Mouse (Mus musculus) A20 (cell line): Measurements from ENCODE around the gene Tmem210.

Experiments
- DNase-seq: peaks from one replicate; pipeline ENCODE4 v3.0.0-alpha.2; 2011; ENCODE audit warnings: low read depth, low spot score

Tmem210 gene

DNA sequence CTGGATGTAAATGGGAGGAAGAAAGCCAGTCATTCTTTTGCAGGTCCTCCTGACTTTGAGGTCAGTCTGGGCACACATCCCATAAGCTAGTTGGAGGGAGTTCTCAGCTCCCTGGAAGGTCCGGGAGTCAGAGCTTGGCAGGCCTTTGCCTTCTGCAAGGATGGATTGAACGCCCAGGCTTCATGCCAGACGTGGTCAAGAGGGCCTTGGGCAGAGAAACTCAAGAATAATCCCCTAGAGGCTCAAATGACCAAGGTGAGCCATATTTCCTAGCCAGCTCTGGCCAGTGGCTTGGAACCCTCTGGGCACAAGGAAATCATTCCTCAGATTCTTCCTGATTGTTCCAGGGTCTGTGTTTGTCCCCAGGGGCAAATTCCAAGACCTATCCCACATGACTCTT lies 23.1 kb upstream of the Tmem210 start:
- DNase-seq, result no peak

DNA sequence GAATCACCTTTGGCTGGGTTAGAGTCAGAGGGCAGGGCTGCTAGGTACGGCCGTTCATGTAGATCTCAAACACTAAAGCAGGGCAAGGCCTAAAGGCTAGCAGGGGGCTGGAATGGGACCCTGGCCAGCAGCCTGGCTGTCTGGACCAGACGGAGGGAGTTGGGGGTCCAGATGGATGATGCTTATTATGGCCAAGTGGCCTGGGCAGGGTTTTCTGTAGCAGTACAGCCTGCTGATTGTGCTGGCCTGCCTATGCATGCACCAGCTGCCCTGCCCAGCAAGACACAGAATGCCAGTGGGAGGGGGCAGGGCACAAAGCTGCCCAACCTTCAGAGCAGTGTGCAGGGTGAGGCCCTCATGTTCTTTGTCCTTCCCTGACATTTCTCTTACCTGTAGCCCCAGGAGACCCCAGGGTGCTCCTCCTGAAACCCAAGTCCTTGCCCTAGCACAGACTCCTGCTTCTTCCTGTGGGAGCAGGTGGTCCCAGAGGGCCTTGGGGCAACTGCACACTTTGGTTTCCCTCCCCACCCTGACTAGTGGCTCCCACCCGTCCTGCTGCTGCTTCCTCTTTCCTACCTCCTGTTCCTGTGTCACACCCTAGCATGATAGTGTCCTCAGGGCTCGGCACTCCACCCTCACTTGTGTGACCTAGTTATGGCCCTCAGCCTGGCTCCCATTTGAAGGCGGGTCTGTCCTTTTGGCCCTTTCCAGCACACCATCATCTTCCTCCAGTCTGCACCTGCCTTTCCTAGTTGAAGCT lies 21.9 kb upstream of the Tmem210 start:
- peak; percentile 51 for DNase-seq

DNA sequence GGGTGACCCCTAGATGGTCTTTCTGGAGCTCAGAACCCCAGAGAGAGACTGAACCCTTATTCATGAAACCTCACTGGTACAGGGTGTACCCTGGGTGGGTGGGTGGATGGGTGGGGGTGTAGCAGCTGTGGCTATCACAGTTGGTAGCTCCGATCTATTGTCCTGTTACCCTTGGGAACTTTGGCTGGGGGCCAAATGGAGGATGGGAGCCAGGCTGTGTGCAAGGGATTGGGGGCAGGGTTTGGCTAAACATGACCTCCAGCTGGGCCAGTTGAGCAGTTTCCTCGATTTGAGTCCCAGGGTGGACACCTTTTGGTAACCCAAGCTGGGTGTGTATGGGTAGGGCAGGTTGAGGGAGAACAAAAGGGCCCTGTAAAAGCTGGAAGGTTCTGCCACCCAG lies 21.2 kb upstream of the Tmem210 start:
- no peak for DNase-seq

- no peak for DNase-seq
Measured at GRCm38 (mm10) chr2:25267241-25267640, 20.7 kb upstream of the Tmem210 start.

GRCm38 (mm10) chr2:25267746-25268309 lies 20.1 kb upstream of the Tmem210 start:
- no peak for DNase-seq

DNA sequence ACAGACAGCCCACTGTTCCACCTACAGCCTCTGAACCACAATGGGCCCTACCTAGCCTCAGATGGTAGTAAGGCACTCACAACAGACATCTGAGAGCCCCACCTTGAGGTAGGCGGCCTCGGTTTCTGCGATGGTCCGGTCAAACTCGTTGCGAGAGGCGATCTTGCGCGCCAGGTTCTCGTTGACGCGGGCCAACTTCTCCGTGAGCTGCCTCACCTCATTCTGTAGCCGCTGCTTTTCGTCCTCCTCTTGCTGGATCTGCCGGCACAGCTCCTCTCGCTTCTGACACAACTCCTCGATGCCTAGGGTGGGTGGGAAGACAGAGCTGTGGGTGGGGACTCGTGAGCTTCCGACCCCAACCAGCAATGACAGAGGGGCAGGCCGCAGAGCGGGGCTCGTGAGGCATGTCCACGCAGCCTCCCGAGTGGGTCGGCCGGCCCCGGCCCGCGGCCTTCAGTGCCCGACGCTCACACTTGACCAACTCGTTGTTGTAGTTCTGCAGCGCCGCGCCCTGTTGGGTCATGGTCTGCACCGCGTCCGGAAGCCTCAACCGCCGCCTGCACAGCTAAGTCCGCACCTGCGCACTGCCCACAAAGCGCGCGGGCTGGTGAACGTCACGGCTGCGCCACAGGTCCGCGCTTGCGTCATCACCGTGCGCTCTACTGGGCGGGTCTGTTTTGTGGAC lies 16.0 kb upstream of the Tmem210 start, which contains the start of the genes Ssna1 and Anapc2:
TSS of gene Ssna1 (minus strand) at position 612 of the 685 bp plus-strand sequence.
TSS of gene Anapc2 (plus strand) at position 652 of the 685 bp plus-strand sequence.
- DNase-seq, result peak; percentile 98

DNA sequence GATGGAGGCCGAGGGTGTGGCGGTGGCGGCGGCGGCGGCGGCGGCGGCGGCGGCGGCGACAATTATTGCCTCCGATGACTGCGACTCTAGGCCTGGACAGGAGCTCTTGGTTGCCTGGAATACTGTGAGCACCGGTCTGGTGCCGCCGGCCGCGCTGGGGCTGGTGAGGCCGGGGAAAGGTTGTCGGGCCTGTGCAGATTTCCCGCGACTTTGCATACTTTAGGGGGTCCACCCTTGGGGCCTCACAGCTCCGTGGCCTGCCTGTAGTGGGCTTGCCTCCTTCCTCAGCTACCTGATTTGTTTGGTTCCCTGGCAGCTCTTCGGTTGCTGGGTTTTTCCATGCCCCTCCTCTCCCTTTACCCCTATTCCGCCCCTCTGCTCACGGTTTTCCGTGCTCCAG lies 15.4 kb upstream of the Tmem210 start:
- no peak for DNase-seq

DNA sequence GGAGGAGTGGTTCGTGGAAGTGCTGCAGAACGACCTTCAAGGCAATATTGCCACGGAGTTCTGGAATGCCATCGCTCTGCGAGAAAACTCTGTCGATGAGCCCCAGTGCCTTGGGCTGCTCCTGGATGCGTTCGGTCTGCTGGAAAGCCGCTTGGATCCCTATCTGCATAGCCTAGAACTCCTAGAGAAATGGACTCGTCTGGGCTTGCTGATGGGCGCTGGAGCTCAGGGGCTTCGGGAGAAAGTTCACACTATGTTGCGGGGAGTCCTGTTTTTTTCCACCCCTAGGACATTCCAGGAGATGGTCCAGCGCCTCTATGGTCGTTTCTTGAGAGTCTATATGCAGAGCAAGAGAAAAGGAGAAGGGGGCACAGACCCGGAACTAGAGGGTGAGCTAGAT lies 14.9 kb upstream of the Tmem210 start:
- DNase-seq, result no peak

DNA sequence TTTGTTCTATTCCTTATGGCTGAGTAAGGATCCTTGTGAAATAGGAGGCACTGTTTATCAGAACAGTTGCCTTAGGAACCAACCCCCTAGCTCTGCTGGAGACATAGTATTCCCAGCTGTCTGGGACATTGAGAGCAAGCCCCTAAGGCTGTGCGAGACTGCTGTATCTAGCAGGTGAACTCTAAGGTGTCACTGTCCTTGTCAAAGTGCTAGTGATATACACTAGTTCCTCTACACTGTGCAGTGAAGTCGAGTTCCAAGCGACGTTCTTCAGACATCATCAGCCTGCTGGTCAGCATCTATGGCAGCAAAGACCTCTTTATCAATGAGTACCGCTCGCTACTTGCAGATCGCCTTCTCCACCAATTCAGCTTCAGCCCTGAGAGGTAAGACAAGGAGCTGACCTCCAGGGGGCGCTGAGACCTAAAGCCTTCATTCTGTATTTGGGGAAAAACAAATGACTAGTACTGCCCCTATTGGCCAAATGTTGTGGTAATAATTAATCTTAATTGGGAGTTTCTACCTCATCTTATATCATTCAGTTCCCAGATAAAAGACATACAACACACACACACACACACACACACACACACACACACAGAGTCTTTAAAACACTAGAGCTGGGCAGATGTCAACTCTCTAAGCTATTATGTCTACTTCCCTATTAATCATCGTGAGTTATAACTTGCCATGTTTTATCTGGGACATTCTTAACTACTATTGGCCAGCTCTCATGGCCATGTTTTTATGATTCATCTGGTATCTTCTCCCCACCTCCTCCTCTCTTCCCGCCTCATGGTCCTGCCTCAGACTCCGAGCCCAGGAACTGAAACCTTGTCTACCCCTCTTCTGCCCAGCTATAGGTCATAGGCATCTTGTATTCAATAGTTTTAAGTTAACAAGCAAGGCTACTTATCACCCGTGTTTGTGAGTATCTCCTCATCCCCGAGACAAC lies 8.7 kb upstream of the Tmem210 start:
- peak; percentile 84 for DNase-seq

DNA sequence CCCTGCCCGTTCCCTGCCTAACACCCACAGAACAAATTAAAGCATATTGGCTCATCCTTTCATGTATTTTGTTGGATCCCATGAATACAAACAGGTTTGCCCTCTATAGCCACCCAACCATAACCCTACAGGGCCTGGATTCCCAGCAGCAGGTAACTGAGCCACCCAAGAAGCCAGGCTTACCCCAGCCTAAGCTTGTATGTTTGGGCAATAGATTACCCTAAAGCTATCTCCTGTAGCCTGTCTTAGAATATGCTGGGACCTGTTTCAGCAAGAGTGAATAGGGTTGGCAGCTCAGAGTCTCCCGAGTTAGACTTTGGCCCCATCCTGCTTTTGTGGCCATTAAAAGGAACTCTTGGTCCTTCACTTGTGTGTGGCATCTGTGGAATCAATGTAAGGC lies 2.4 kb upstream of the Tmem210 start:
- DNase-seq, result no peak

- no peak for DNase-seq
Measured at GRCm38 (mm10) chr2:25286314-25286713, 1.6 kb upstream of the Tmem210 start.

GRCm38 (mm10) chr2:25286837-25287636 lies 908 bp upstream of the Tmem210 start:
- no peak for DNase-seq

GRCm38 (mm10) chr2:25288734-25289345 lies 895 bp downstream of the Tmem210 start:
- no peak for DNase-seq

- DNase-seq, result no peak
Measured at GRCm38 (mm10) chr2:25289651-25290050, 1.7 kb downstream of the Tmem210 start, which contains the start of gene Lrrc26. Gene Lrrc26 (plus strand): TSS chr2:25289915.

DNA sequence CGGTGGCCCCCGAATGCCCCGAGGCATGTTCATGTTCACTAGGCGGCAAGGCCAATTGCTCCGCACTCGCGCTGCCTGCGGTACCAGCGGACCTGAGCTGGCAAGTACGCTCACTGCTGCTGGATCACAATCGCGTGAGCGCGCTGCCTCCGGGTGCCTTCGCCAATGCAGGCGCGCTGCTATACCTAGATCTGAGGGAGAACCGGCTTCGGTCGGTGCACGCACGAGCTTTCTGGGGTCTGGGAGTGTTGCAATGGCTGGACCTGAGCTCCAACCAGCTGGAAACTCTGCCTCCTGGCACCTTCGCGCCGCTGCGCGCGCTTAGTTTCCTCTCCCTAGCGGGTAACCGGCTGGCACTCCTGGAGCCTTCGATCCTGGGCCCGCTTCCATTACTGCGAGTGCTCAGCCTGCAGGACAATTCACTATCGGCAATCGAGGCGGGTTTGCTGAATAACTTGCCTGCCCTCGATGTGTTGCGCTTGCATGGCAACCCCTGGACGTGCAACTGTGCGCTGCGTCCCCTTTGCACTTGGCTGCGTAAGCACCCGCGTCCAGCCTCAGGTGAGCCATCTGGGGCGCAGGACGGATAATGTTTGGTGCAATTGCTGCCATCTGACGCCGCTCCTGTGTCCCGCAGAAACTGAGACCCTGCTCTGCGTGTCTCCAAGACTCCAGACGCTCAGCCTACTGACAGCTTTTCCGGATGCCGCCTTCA lies 2.3 kb downstream of the Tmem210 start:
- no peak for DNase-seq

DNA sequence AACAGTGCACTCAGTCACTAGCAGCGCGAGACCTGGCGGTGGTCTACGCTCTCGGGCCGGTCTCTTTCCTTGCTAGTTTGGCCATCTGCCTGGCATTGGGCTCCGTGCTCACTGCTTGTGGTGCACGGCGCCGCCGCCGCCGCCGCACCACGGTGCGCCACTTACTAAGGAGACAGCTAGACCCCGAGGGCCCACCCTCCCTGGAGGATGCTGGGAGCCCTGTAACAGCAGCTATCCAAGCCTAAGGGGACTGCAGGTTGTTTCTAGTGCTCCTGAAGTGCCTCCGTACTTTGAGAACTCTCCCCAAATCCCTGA lies 2.8 kb downstream of the Tmem210 start:
- no peak for DNase-seq

DNA sequence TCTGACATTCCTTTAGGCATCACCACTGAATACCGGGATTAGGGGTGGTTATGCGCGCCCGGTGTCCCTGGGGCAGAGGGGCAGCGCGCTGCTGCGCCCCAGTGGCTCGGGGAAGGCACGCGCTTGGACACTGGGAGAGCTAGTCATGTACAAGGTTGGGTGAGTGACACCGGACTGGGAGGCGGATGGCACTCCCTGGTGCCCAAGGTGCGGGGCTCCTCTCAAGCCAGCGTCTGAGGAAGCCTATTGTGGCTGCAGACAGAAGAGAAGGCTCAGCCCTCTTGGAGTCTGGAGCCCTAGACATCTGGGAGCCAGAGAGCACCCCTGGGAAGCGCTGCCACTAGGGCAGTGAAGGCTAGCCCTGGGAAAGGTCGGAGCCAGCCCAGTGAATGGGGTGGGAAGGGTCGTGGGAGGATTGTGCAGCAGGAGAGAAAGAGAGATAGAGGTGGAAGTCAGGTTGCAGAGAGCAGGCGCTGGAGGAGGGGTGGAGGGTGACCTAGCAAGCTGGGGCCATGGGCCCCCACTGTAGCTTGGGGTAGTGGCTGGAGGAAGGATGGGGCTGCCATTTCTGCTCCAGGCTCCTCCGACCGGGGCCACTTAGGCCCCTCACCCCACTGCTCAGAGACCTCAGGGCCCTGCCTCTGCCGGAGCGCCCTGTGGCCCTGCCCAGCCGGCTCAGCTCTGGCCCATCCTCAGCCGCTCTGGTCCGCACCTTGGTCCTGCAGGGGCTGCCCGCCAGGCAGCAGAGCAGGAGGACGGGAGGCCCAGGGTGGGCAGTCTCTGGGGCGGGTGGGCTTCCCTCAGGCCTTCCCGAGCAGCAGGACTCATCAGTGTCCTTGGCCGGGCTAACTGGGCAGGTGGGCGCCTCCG lies 3.5 kb downstream of the Tmem210 start:
- no peak for DNase-seq

- DNase-seq, result peak; percentile 20
Measured at GRCm38 (mm10) chr2:25292054-25292544, 4.2 kb downstream of the Tmem210 start.

GRCm38 (mm10) chr2:25292856-25293255 lies 4.9 kb downstream of the Tmem210 start:
- DNase-seq, result peak; percentile 64
